Mouse (Mus musculus): ENCODE measurements at regions not wholly inside any gene's neighbourhood (a gene's known extent, or its start where the extent isn't known, plus 50 kb on each side); places are given as distances from the start of the nearest gene placed in this dataset.

GRCm38 (mm10) chr17:22673891-22674622 is 73.3 kb downstream of the Vmn2r112 start:
- Histone ChIP-seq H3K4me1 (ENCODE audit: control insufficient read depth, insufficient read depth) (no peaks in the 10 kb centered on the region), H3K4me3 (ENCODE audit: low read depth, low read length) (peak overlapping the region; percentile 51), H3K9me3 (replicated peaks; ENCODE audit: control insufficient read depth, low read length) (no peaks in the 10 kb centered on the region), H3K27me3 (ENCODE audit: control insufficient read depth, insufficient read depth, low read length) (no peaks in the 10 kb centered on the region), H3K4me2 (ENCODE audit: low read depth, low read length) (peak overlapping the region; percentile 73), H3K27ac (ENCODE audit: low read depth) (no peak overlapping the region), H3K36me3 (replicated peaks; ENCODE audit: control insufficient read depth, insufficient read depth, low read length) (no peaks in the 10 kb centered on the region), H3K9ac (replicated peaks; ENCODE audit: low read depth, low read length) (peak overlapping the region; percentile 45)
- DNase-seq (ENCODE audit: low spot score) = no peak
- ATAC-seq (ENCODE audit: insufficient read depth, low read depth) = peak; percentile 82
- 9% methylated on average over 16 of the region's 16 CpGs for WGBS
- TF ChIP-seq EP300 (IDR thresholded peaks at IDR 0.05; ENCODE audit: low read depth) = no peak
- TF ChIP-seq CTCF (IDR thresholded peaks at IDR 0.05; ENCODE audit: low read depth) = 0 out of 2 replicates have a peak, but pooled peaks have one; percentile 17
